Mouse (Mus musculus) R1 (cell line): ENCODE results near the gene Cd7.

Experiments used
- DNase-seq: peaks from one replicate; pipeline ENCODE4 v3.0.0-alpha.2; 2018; ENCODE audit warnings: low read depth, low spot score

Cd7 gene

GRCm38 (mm10) chr11:120990951-120991526, 48.2 kb downstream of the Cd7 start, which contains the start of gene Csnk1d:
TSS of gene Csnk1d (minus strand) at chr11:120991330.
- peak; percentile 91 for DNase-seq

- peak; percentile 66 for DNase-seq
Observed at GRCm38 (mm10) chr11:120990126-120990781, 49.0 kb downstream of the Cd7 start.

- DNase-seq = no peak
Observed at GRCm38 (mm10) chr11:120989523-120989922, 49.7 kb downstream of the Cd7 start.

DNA sequence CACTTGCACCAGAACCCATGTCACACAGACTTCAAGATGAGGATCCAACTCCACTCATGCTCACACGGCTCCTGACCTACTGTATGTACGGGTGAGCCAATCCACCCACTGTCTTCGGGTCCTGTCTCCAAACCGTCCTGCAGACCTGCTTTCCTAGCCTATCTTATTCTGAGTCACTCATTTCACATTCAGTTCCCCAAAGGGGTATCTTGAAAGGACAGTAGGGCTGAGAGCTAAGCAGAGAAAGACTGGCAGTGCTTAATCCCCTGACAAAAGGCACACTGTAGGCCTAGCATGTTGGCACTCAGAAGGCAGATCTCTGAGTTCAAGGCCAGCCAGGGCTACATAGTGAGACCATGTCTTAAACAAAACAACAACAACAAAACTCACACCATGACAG, 50.8 kb downstream of the Cd7 start:
- no peak for DNase-seq

DNA sequence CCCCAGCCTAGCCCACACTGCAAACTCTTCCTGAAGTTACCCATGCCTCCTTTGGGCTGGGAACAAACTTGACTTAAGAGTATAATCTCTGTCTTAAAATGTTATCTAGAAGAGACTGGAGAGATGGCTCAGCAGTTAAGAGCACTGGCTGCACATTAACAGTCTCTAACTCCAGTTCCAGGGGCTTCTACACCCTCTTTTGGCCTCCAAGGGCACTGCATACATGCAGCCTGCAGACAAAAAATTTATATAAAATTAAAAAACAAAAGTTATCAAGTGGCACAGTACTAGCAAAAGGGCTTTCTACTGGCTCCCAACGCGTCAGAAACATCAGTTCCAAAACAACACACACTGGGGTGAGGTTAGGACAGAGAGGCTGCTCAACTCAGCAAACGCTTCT, 51.6 kb downstream of the Cd7 start:
- no peak for DNase-seq
